Mouse (Mus musculus) liver, embryonic 11.5 days (tissue): ENCODE measurements around the gene Thoc6. TPM values are rescaled to one million over a fixed set of nuclear protein-coding genes. Genes with fewer than 3 reads are reported as not detected.
A peak's percentile ranks its signal among the peaks of the same experiment; 100 is the strongest.

Experiments used
- ATAC-seq: fragments of 200-750 bp; cut with Nextera tagmentation; replicated peaks from 2 replicates; pipeline ENCODE4 v1.8.0; 2017; ENCODE audit warnings: moderate number of reproducible peaks, mild to moderate bottlenecking, moderate TSS enrichment, moderate library complexity; ENCODE audit not compliant: low FRiP score
- DNase-seq: peaks from one replicate; pipeline ENCODE4 v3.0.0-alpha.2; 2017; ENCODE audit warnings: low spot score
- H3K27ac ChIP-seq: fragments of 300-500 bp; sonication (generic); 2 replicates; pipeline ENCODE4 v1.5.1; 2014; ENCODE audit warnings: mild to moderate bottlenecking, low read depth, low read length, control low read depth
- H3K27me3 ChIP-seq: fragments of 300-500 bp; sonication (generic); replicated peaks from 2 replicates; pipeline ENCODE4 v1.6.1; 2014; ENCODE audit warnings: low read length, mixed read lengths; ENCODE audit not compliant: control insufficient read depth, insufficient read depth
- H3K36me3 ChIP-seq: fragments of 300-500 bp; sonication (generic); 2 replicates; pipeline ENCODE4 v1.6.1; 2014; ENCODE audit warnings: mild to moderate bottlenecking, low read length, moderate library complexity, mixed read lengths; ENCODE audit not compliant: control insufficient read depth, insufficient read depth
- H3K4me1 ChIP-seq: fragments of 300-500 bp; sonication (generic); replicated peaks from 2 replicates; pipeline ENCODE4 v1.6.1; 2014; ENCODE audit warnings: low read length, mixed read lengths; ENCODE audit not compliant: control insufficient read depth, insufficient read depth
- H3K4me2 ChIP-seq: fragments of 300-500 bp; sonication (generic); 2 replicates; pipeline ENCODE4 v1.6.1; 2014; ENCODE audit warnings: mild to moderate bottlenecking, control low read depth, moderate library complexity
- H3K4me3 ChIP-seq: fragments of 300-500 bp; sonication (generic); 2 replicates; pipeline ENCODE4 v1.5.1; 2014; ENCODE audit warnings: low read depth, low read length, control low read depth
- H3K9ac ChIP-seq: fragments of 300-500 bp; sonication (generic); 2 replicates; pipeline ENCODE4 v1.6.1; 2014; ENCODE audit warnings: low read depth, low read length, control low read depth
- H3K9me3 ChIP-seq: fragments of 300-500 bp; sonication (generic); 2 replicates; pipeline ENCODE4 v1.6.1; 2016; ENCODE audit warnings: low read length, inconsistent platforms, mixed read lengths; ENCODE audit not compliant: control insufficient read depth
- WGBS: fragments of 180-500 bp; shearing (Covaris S2); extraction: QIAGEN DNeasy Blood & Tissue Kit; methylation state at CpG from one replicate; pipeline ENCODE4 v1.1.7; 2014; 5-methylcytosine and 5-hydroxymethylcytosine counted together
- polyA plus RNA-seq: library from polyadenylated mRNA; unstranded; fragments of >200 nt; fragmentation: Nextera tagmentation; extraction: Ambion mirVana; gene quantifications from 2 replicates; pipeline ENCODE4 v1.2.1, GENCODE M21; 2014

Thoc6 gene
- polyA plus RNA-seq, 1 experiment from 2014 or later: 48.9 TPM

GRCm38 (mm10) chr17:23703301-23703700, 29.6 kb upstream of the Thoc6 start:
- no peak overlapping the region for H3K4me3 ChIP-seq
- WGBS: 80% methylated on average over 9 of the region's 9 CpGs
- ATAC-seq (no peak), DNase-seq (no peak)
- no peak overlapping the region for H3K27ac ChIP-seq
- no peaks in the 10 kb centered on the region for H3K9me3 ChIP-seq
- H3K9ac ChIP-seq: no peak overlapping the region
- 0 out of 2 replicates have a peak, but pooled peaks cover 3% of the 10 kb centered on the region for H3K4me1 ChIP-seq
- no peak overlapping the region for H3K4me2 ChIP-seq
- H3K27me3 ChIP-seq: peaks cover 32% of the 10 kb centered on the region
- H3K36me3 ChIP-seq: no peaks in the 10 kb centered on the region

- peaks cover 3% of the 10 kb centered on the region; the same call in 1 of the 2 replicates for H3K4me1 ChIP-seq
- ATAC-seq (peak; percentile 93), DNase-seq (peak; percentile 73)
- H3K27ac ChIP-seq: no peak overlapping the region
- no peak overlapping the region for H3K9ac ChIP-seq
- no peaks in the 10 kb centered on the region for H3K9me3 ChIP-seq
- H3K4me2 ChIP-seq: peak overlapping the region; percentile 98
- 0% methylated on average over 16 of the region's 28 CpGs for WGBS
- H3K36me3 ChIP-seq: no peaks in the 10 kb centered on the region
- peaks cover 42% of the 10 kb centered on the region for H3K27me3 ChIP-seq
- H3K4me3 ChIP-seq: peak overlapping the region; percentile 72
Observed at GRCm38 (mm10) chr17:23700079-23700478, 26.4 kb upstream of the Thoc6 start.

GRCm38 (mm10) chr17:23699131-23700077, 25.7 kb upstream of the Thoc6 start:
- H3K36me3 ChIP-seq: no peaks in the 10 kb centered on the region
- peak overlapping the region; percentile 98 for H3K4me2 ChIP-seq
- peaks cover 3% of the 10 kb centered on the region; the same call in 1 of the 2 replicates for H3K4me1 ChIP-seq
- under 1% methylated on average over 95 of the region's 101 CpGs for WGBS
- DNase-seq (peak; percentile 58), ATAC-seq (no peak; the same call in none of the 2 replicates)
- H3K27me3 ChIP-seq: peaks cover 44% of the 10 kb centered on the region
- no peak overlapping the region for H3K27ac ChIP-seq
- no peaks in the 10 kb centered on the region for H3K9me3 ChIP-seq
- peak overlapping the region; percentile 50 for H3K9ac ChIP-seq
- H3K4me3 ChIP-seq: peak overlapping the region; percentile 72

GRCm38 (mm10) chr17:23695801-23696200, 22.1 kb upstream of the Thoc6 start:
- H3K9ac ChIP-seq: no peak overlapping the region
- H3K4me2 ChIP-seq: no peak overlapping the region
- peaks cover 47% of the 10 kb centered on the region for H3K27me3 ChIP-seq
- no peak overlapping the region for H3K27ac ChIP-seq
- no peaks in the 10 kb centered on the region for H3K36me3 ChIP-seq
- WGBS: 17% methylated on average over 3 of the region's 3 CpGs
- H3K4me1 ChIP-seq: peaks cover 3% of the 10 kb centered on the region; the same call in 1 of the 2 replicates
- no peak for ATAC-seq
- H3K9me3 ChIP-seq: no peaks in the 10 kb centered on the region
- no peak overlapping the region for H3K4me3 ChIP-seq
- no peak for DNase-seq

GRCm38 (mm10) chr17:23694491-23694890, 20.8 kb upstream of the Thoc6 start:
- ATAC-seq (no peak), DNase-seq (no peak)
- Histone ChIP-seq H3K36me3 (no peaks in the 10 kb centered on the region), H3K9ac (no peak overlapping the region), H3K4me2 (no peak overlapping the region), H3K27me3 (peaks cover 36% of the 10 kb centered on the region), H3K4me3 (no peak overlapping the region), H3K27ac (no peak overlapping the region), H3K9me3 (no peaks in the 10 kb centered on the region), H3K4me1 (peaks cover 3% of the 10 kb centered on the region; the same call in 1 of the 2 replicates)
- WGBS: 68% methylated on average over 1 of the region's 1 CpGs

GRCm38 (mm10) chr17:23683856-23684672, 10.4 kb upstream of the Thoc6 start, which contains the start of gene Cldn9:
TSS of gene Cldn9 (minus strand) at chr17:23684026.
- ATAC-seq: no peak
- H3K36me3 ChIP-seq: no peaks in the 10 kb centered on the region
- DNase-seq: no peak
- H3K9me3 ChIP-seq: no peaks in the 10 kb centered on the region
- H3K4me3 ChIP-seq: no peak within 1 kb of the TSS
- no peak within 1 kb of the TSS for H3K4me2 ChIP-seq
- peaks cover 57% of the 10 kb centered on the region for H3K27me3 ChIP-seq
- H3K27ac ChIP-seq: no peak within 1 kb of the TSS
- 0 out of 2 replicates have a peak, but pooled peaks cover 2% of the 10 kb centered on the region for H3K4me1 ChIP-seq
- no peak within 1 kb of the TSS for H3K9ac ChIP-seq
- 27% methylated on average over 15 of the region's 15 CpGs for WGBS

GRCm38 (mm10) chr17:23683226-23683625, 9.5 kb upstream of the Thoc6 start:
- Histone ChIP-seq H3K4me3 (no peak overlapping the region), H3K9ac (no peak overlapping the region), H3K36me3 (no peaks in the 10 kb centered on the region), H3K4me1 (0 out of 2 replicates have a peak, but pooled peaks cover 2% of the 10 kb centered on the region), H3K27ac (no peak overlapping the region), H3K27me3 (peaks cover 64% of the 10 kb centered on the region), H3K4me2 (no peak overlapping the region), H3K9me3 (no peaks in the 10 kb centered on the region)
- ATAC-seq (no peak), DNase-seq (no peak)
- WGBS: 22% methylated on average over 15 of the region's 15 CpGs

GRCm38 (mm10) chr17:23682530-23682929, 8.8 kb upstream of the Thoc6 start:
- WGBS: 54% methylated on average over 3 of the region's 3 CpGs

More at GRCm38 (mm10) chr17:23682530-23682929, 8.8 kb upstream of the Thoc6 start:
- H3K27ac ChIP-seq: no peak overlapping the region
- no peak overlapping the region for H3K4me3 ChIP-seq
- H3K4me1 ChIP-seq: 0 out of 2 replicates have a peak, but pooled peaks cover 4% of the 10 kb centered on the region
- no peak for ATAC-seq
- no peaks in the 10 kb centered on the region for H3K9me3 ChIP-seq
- peaks cover 64% of the 10 kb centered on the region for H3K27me3 ChIP-seq
- no peak for DNase-seq
- H3K4me2 ChIP-seq: no peak overlapping the region
- no peaks in the 10 kb centered on the region for H3K36me3 ChIP-seq
- H3K9ac ChIP-seq: no peak overlapping the region
